Mouse (Mus musculus) testis, postnatal 14 days (tissue): ENCODE measurements around the gene Jchain.

ENCODE experiments used
- DNase-seq: peaks from one replicate; pipeline ENCODE4 v3.0.0; 2021; ENCODE audit warnings: low spot score

The Jchain gene

GRCm38 (mm10) chr5:88530908-88531307 is 3.2 kb upstream of the Jchain start:
- peak; percentile 58 for DNase-seq

GRCm38 (mm10) chr5:88519232-88519631 is 8.5 kb downstream of the Jchain start:
- DNase-seq: no peak

- no peak for DNase-seq
Measured at GRCm38 (mm10) chr5:88508990-88509389, 18.7 kb downstream of the Jchain start.

GRCm38 (mm10) chr5:88508555-88508954 is 19.1 kb downstream of the Jchain start:
- DNase-seq: no peak

GRCm38 (mm10) chr5:88499781-88500180 is 27.9 kb downstream of the Jchain start:
- no peak for DNase-seq

- DNase-seq: no peak
Measured at GRCm38 (mm10) chr5:88491111-88491510, 36.6 kb downstream of the Jchain start.

GRCm38 (mm10) chr5:88489004-88489403 is 38.7 kb downstream of the Jchain start:
- DNase-seq: no peak

- DNase-seq: no peak
Measured at GRCm38 (mm10) chr5:88487675-88488074, 40.0 kb downstream of the Jchain start, which contains the start of gene Enam. Enam (plus strand) TSS chr5:88487975.
